Mouse (Mus musculus) forebrain, postnatal 0 days (tissue): ENCODE measurements around the gene Simc1. TPM values are rescaled to one million over a fixed set of nuclear protein-coding genes. Genes with fewer than 3 reads are reported as not detected.

Experiments
- ATAC-seq: fragments of 200-750 bp; cut with Nextera tagmentation; 2 replicates; pipeline ENCODE4 v1.8.0; 2017; ENCODE audit warnings: mild to moderate bottlenecking, moderate library complexity
- DNase-seq: peaks from one replicate; pipeline ENCODE4 v3.0.0-alpha.2; 2015
- H3K27ac ChIP-seq: fragments of 300-500 bp; sonication (generic); 2 replicates; pipeline ENCODE4 v1.5.1; 2014; ENCODE audit warnings: low read depth, mild to moderate bottlenecking, antibody characterized with exemption, low read length, moderate library complexity, mixed read lengths
- H3K27me3 ChIP-seq: fragments of 300-500 bp; sonication (generic); 2 replicates; pipeline ENCODE4 v1.6.1; 2014; ENCODE audit warnings: mild to moderate bottlenecking, low read length, mixed read lengths; ENCODE audit not compliant: insufficient read depth
- H3K36me3 ChIP-seq: fragments of 300-500 bp; sonication (generic); 2 replicates; pipeline ENCODE4 v1.6.1; 2014; ENCODE audit warnings: mild to moderate bottlenecking, moderate library complexity; ENCODE audit not compliant: insufficient read depth
- H3K4me1 ChIP-seq: fragments of 300-500 bp; sonication (generic); 2 replicates; pipeline ENCODE4 v1.6.1; 2014; ENCODE audit warnings: antibody characterized with exemption; ENCODE audit not compliant: insufficient read depth
- H3K4me2 ChIP-seq: fragments of 300-500 bp; sonication (generic); 2 replicates; pipeline ENCODE4 v1.6.1; 2014; ENCODE audit warnings: low read depth, mild to moderate bottlenecking, moderate library complexity
- H3K4me3 ChIP-seq: fragments of 300-500 bp; sonication (generic); 2 replicates; pipeline ENCODE4 v1.5.1; 2014; ENCODE audit warnings: low read depth, low read length, mixed read lengths
- H3K9ac ChIP-seq: fragments of 300-500 bp; sonication (generic); 2 replicates; pipeline ENCODE4 v1.6.1; 2014; ENCODE audit warnings: mild to moderate bottlenecking
- H3K9me3 ChIP-seq: fragments of 300-500 bp; sonication (generic); 2 replicates; pipeline ENCODE4 v1.6.1; 2016; ENCODE audit warnings: low read length
- CTCF ChIP-seq: sonication (generic); IDR thresholded peaks from 2 replicates; pipeline ENCODE4 v1.5.1; 2016; ENCODE audit warnings: antibody characterized with exemption, control low read depth, low read depth
- WGBS: fragments of 180-500 bp; shearing (Covaris S2); extraction: QIAGEN DNeasy Blood & Tissue Kit; methylation state at CpG from one replicate; pipeline ENCODE4 v1.1.7; 2014; 5-methylcytosine and 5-hydroxymethylcytosine counted together
- polyA plus RNA-seq: library from polyadenylated mRNA; unstranded; fragments of >200 nt; fragmentation: Nextera tagmentation; extraction: Ambion mirVana; gene quantifications from 2 replicates; pipeline ENCODE4 v1.2.1, GENCODE M21; 2015
- total RNA-seq: library from RNA; depleted of rRNA; stranded (reverse); fragments of >200 nt; gene quantifications from 2 replicates; pipeline ENCODE4 v1.2.3, GENCODE M21; 2014

Gene Simc1
- total and polyA plus RNA-seq, 2 experiments from 2014 or later = 9.1 to 21.7 TPM

- H3K4me3 ChIP-seq = no peak overlapping the region
- 91% methylated on average over 5 of the region's 5 CpGs for WGBS
- H3K36me3 ChIP-seq = peaks cover 74% of the 10 kb centered on the region
Measured at GRCm38 (mm10) chr13:54582860-54583259, 79.3 kb downstream of the Simc1 start.

GRCm38 (mm10) chr13:54585831-54586230 is 82.3 kb downstream of the Simc1 start:
- WGBS = 93% methylated on average over 11 of the region's 11 CpGs
- no peak for TF ChIP-seq CTCF
- Histone ChIP-seq H3K4me3 (no peak overlapping the region), H3K4me1 (0 out of 2 replicates have a peak, but pooled peaks cover 4% of the 10 kb centered on the region), H3K27ac (no peak overlapping the region), H3K9me3 (no peaks in the 10 kb centered on the region), H3K4me2 (no peak overlapping the region), H3K27me3 (no peaks in the 10 kb centered on the region), H3K9ac (no peak overlapping the region), H3K36me3 (peaks cover 55% of the 10 kb centered on the region)
- ATAC-seq = no peak
- no peak for DNase-seq

More at GRCm38 (mm10) chr13:54582860-54583259, 79.3 kb downstream of the Simc1 start:
- Histone ChIP-seq H3K9me3 (no peaks in the 10 kb centered on the region), H3K4me2 (no peak overlapping the region), H3K9ac (no peak overlapping the region), H3K27ac (no peak overlapping the region), H3K27me3 (no peaks in the 10 kb centered on the region), H3K4me1 (no peaks in the 10 kb centered on the region)
- no peak for ATAC-seq
- no peak for DNase-seq
- TF ChIP-seq CTCF = no peak

- peak overlapping the region; percentile 62 for H3K4me3 ChIP-seq
- TF ChIP-seq CTCF = no peak
- H3K9ac ChIP-seq = peak overlapping the region; percentile 79
- 2% methylated on average over 24 of the region's 24 CpGs for WGBS
- H3K27me3 ChIP-seq = no peaks in the 10 kb centered on the region
- peaks cover 34% of the 10 kb centered on the region for H3K36me3 ChIP-seq
- peaks cover 9% of the 10 kb centered on the region; the same call in 1 of the 2 replicates for H3K4me1 ChIP-seq
- DNase-seq = no peak
- H3K4me2 ChIP-seq = peak overlapping the region; percentile 74
- peak overlapping the region; percentile 90; the same call in 1 of the 2 replicates for H3K27ac ChIP-seq
- no peaks in the 10 kb centered on the region for H3K9me3 ChIP-seq
- ATAC-seq = peak; percentile 5
Measured at GRCm38 (mm10) chr13:54589414-54589995, 85.9 kb downstream of the Simc1 start.

- Histone ChIP-seq H3K9me3 (no peaks in the 10 kb centered on the region), H3K4me3 (peak within 1 kb of the TSS; percentile 62), H3K27ac (peak within 1 kb of the TSS; percentile 90), H3K4me2 (peak within 1 kb of the TSS; percentile 74), H3K27me3 (no peaks in the 10 kb centered on the region), H3K9ac (peak within 1 kb of the TSS; percentile 79), H3K4me1 (peaks cover 9% of the 10 kb centered on the region; the same call in 1 of the 2 replicates), H3K36me3 (peaks cover 33% of the 10 kb centered on the region)
- TF ChIP-seq CTCF = no peak
- WGBS = 1% methylated on average over 51 of the region's 51 CpGs
- peak; percentile 98 for DNase-seq
- ATAC-seq = peak; percentile 96
Measured at GRCm38 (mm10) chr13:54589996-54590951, 86.7 kb downstream of the Simc1 start, which contains the start of the genes Nop16 and Higd2a. Gene Nop16 (minus strand): TSS chr13:54590090. Gene Higd2a (plus strand): TSS chr13:54590207.

- no peak overlapping the region for H3K4me3 ChIP-seq
- no peak overlapping the region for H3K27ac ChIP-seq
- DNase-seq (no peak), ATAC-seq (no peak)
- H3K9me3 ChIP-seq = no peaks in the 10 kb centered on the region
- peak overlapping the region; percentile 74 for H3K4me2 ChIP-seq
- H3K4me1 ChIP-seq = peaks cover 9% of the 10 kb centered on the region; the same call in 1 of the 2 replicates
- 95% methylated on average over 8 of the region's 8 CpGs for WGBS
- H3K9ac ChIP-seq = no peak overlapping the region
- peaks cover 38% of the 10 kb centered on the region for H3K36me3 ChIP-seq
- H3K27me3 ChIP-seq = no peaks in the 10 kb centered on the region
- no peak for TF ChIP-seq CTCF
Measured at GRCm38 (mm10) chr13:54591776-54592356, 88.3 kb downstream of the Simc1 start.

- Histone ChIP-seq H3K9me3 (no peaks in the 10 kb centered on the region), H3K4me3 (no peak overlapping the region), H3K4me2 (no peak overlapping the region), H3K27me3 (no peaks in the 10 kb centered on the region), H3K36me3 (peaks cover 50% of the 10 kb centered on the region), H3K9ac (no peak overlapping the region), H3K4me1 (peaks cover 8% of the 10 kb centered on the region; the same call in 1 of the 2 replicates), H3K27ac (no peak overlapping the region)
- DNase-seq (no peak), ATAC-seq (no peak)
- WGBS = 86% methylated on average over 11 of the region's 11 CpGs
- TF ChIP-seq CTCF = no peak
Measured at GRCm38 (mm10) chr13:54593617-54594016, 90.0 kb downstream of the Simc1 start.
